8 mouse cellular contexts compared by ENCODE assay signal in genomic region chr10:81320550-81321347, GRCm38 (mm10). TPM values are rescaled to one million over a fixed set of nuclear protein-coding genes. Genes with fewer than 3 reads are reported as not detected.
A peak's percentile ranks its signal among the peaks of the same experiment; 100 is the strongest.
DNase-seq lines count a peak whose midpoint lies in the region; ATAC-seq and TF ChIP-seq lines count a peak whose summit lies in the region.

Gene Cactin, plus strand, starts transcription at chr10:81321103.

- no peaks in the 10 kb centered on the region for H3K9me3 ChIP-seq in hindbrain, embryonic 13.5 days

- H3K27me3 ChIP-seq in Patski, result no peaks in the 10 kb centered on the region
- no peaks in the 10 kb centered on the region for H3K27me3 ChIP-seq in hindbrain, embryonic 13.5 days

- peak within 1 kb of the TSS; percentile 90 for H3K9ac ChIP-seq in hindbrain, embryonic 13.5 days

- ATAC-seq in Patski, result peak; percentile 86
- ATAC-seq in hindbrain, embryonic 13.5 days (ENCODE audit: low FRiP score), result peak; percentile 93

- peak within 1 kb of the TSS; percentile 90 for H3K27ac ChIP-seq in hindbrain, embryonic 13.5 days

- POLR2A ChIA-PET in Patski (lab: Charles Lee), result interaction anchor here (0.7 to 1.9 kb wide), 3 partner anchors 9 to 28 kb away, joined by 3 to 8 read pairs (median 3); partner anchors contain the start of gene Pip5k1c

- H3K36me3 ChIP-seq in hindbrain, embryonic 13.5 days, result peaks cover 66% of the 10 kb centered on the region

- peak; percentile 96 for DNase-seq in Patski (ENCODE audit: low read depth, low spot score)
- DNase-seq in cerebellum, postnatal 14 days, result peak; percentile 99 to 100
- DNase-seq in frontal cortex, postnatal 14 days (ENCODE audit: low spot score in 2 of 2), result peak; percentile 99 to 100
- peak; percentile 87 to 92 for DNase-seq in layer of hippocampus, postnatal 25 days (ENCODE audit: extremely low spot score in 1 of 2, low spot score in 1 of 2)
- peak; percentile 100 for DNase-seq in lung, postnatal 25 days (ENCODE audit: low spot score)
- DNase-seq in retina, embryonic 14.5 days (ENCODE audit: low spot score), result peak; percentile 100
- DNase-seq in thymus, postnatal 4 days, result peak; percentile 99

- H3K4me2 ChIP-seq in hindbrain, embryonic 13.5 days, result peak within 1 kb of the TSS; percentile 84

- TF ChIP-seq CTCF in Patski (IDR thresholded peaks at IDR 0.05), result no peak

- H3K4me3 ChIP-seq in hindbrain, embryonic 13.5 days, result peak within 1 kb of the TSS; percentile 74

- CTCF ChIA-PET in Patski (lab: Charles Lee), result interaction anchor here (1.1 to 2.6 kb wide), 5 partner anchors 16 to 97 kb away, joined by 3 to 12 read pairs (median 5); partner anchors contain the start of genes Pip5k1c and Tjp3

- under 1% methylated on average over 68 of the region's 68 CpGs for WGBS in hindbrain, embryonic 13.5 days

- peaks cover 45% of the 10 kb centered on the region for H3K4me1 ChIP-seq in hindbrain, embryonic 13.5 days (replicated peaks)

- in situ Hi-C loops in Patski (cut with MboI; ENCODE audit: low pct_unique_long_range_greater_than_20kb), result no loop called here

RNA-seq across cellular contexts. Expression of gene Cactin, which starts in this region (rescaled TPM):
- 34.5 TPM for polyA plus RNA-seq in Patski (2021)
- 33.5 and 34.7 TPM in 2 replicates for polyA plus RNA-seq in hindbrain, embryonic 13.5 days (2015; fragmentation: Nextera tagmentation; extraction: Ambion mirVana)
- total RNA-seq in layer of hippocampus, postnatal 25 days (2021), result 10 to 100 TPM; 28.1 to 30.0 TPM

Comparison
In these comparisons a context has a peak if more than half of its experiments do, and no peak if none do; other contexts are left out.
1. Peak in every context shown above with its lines: DNase-seq, ATAC-seq, H3K4me3 ChIP-seq and H3K27ac ChIP-seq.